Mouse (Mus musculus) olfactory bulb, adult 2 months (tissue): ENCODE measurements at regions not wholly inside any gene's neighbourhood (a gene's known extent, or its start where the extent isn't known, plus 50 kb on each side); places are given as distances from the start of the nearest gene placed in this dataset.

Experiments
- CTCF ChIP-seq: fragments of 200-500 bp; IDR thresholded peaks from 2 replicates; pipeline ENCODE4 v1.5.1; 2012; ENCODE audit warnings: low read depth, mild to moderate bottlenecking, low read length, moderate library complexity; ENCODE audit not compliant: insufficient read depth
- POLR2A ChIP-seq: fragments of 200-500 bp; IDR thresholded peaks from 2 replicates; pipeline ENCODE4 v1.6.1; 2012; ENCODE audit warnings: mild to moderate bottlenecking, low read depth, low read length, moderate library complexity; ENCODE audit not compliant: insufficient read depth

GRCm38 (mm10) chr8:109419029-109419596 is 74.7 kb upstream of the Pmfbp1 start:
- TF ChIP-seq CTCF (no peak), POLR2A (no peak)
